Comparison of ENCODE assay signal across 10 mouse cellular contexts in genomic region chr14:72844753-72845369, GRCm38 (mm10).
DNase-seq lines count a peak whose midpoint lies in the region; ATAC-seq lines count a peak whose summit lies in the region.
"Had no signal": no experiment of that assay in that cellular context is flagged by ENCODE, and none has a peak within 500 bp of the region (broad histone marks: within the 10 kb centered on the region; RNA-seq: fewer than 3 reads in every experiment).

No protein-coding gene starts in this region.

- 0 out of 2 replicates have a peak, but pooled peaks cover 7% of the 10 kb centered on the region for H3K4me1 ChIP-seq in hindbrain, embryonic 12.5 days
- peaks cover 19% of the 10 kb centered on the region for H3K4me1 ChIP-seq in midbrain, embryonic 16.5 days (ENCODE audit: control insufficient read depth, insufficient read depth, low read length)
- H3K4me1 ChIP-seq in heart, embryonic 10.5 days, result no peaks in the 10 kb centered on the region

- H3K4me2 ChIP-seq in hindbrain, embryonic 12.5 days (replicated peaks), result no peak overlapping the region
- H3K4me2 ChIP-seq in midbrain, embryonic 16.5 days (ENCODE audit: low read length), result no peak overlapping the region

- H3K9me3 ChIP-seq in hindbrain, embryonic 12.5 days (replicated peaks), result no peaks in the 10 kb centered on the region
- no peaks in the 10 kb centered on the region for H3K9me3 ChIP-seq in midbrain, embryonic 16.5 days (replicated peaks; ENCODE audit: control insufficient read depth, low read length, poor library complexity, severe bottlenecking)
- no peaks in the 10 kb centered on the region for H3K9me3 ChIP-seq in heart, embryonic 10.5 days

- no peak overlapping the region for H3K4me3 ChIP-seq in hindbrain, embryonic 12.5 days
- H3K4me3 ChIP-seq in midbrain, embryonic 16.5 days (ENCODE audit: low read depth, low read length), result no peak overlapping the region
- H3K4me3 ChIP-seq in heart, embryonic 10.5 days, result no peak overlapping the region
- H3K4me3 ChIP-seq: myocyte had no signal

- ATAC-seq in hindbrain, embryonic 12.5 days (ENCODE audit: low FRiP score), result peak; percentile 60; the same call in 1 of the 2 replicates
- peak; percentile 76 for ATAC-seq in midbrain, embryonic 16.5 days

- intact Hi-C loops in left cerebral cortex, postnatal 25 days (cut with DNase I), result no loop called here

- no peak overlapping the region for H3K9ac ChIP-seq in hindbrain, embryonic 12.5 days
- no peak overlapping the region for H3K9ac ChIP-seq in midbrain, embryonic 16.5 days (ENCODE audit: low read depth, low read length)

- no peaks in the 10 kb centered on the region for H3K36me3 ChIP-seq in hindbrain, embryonic 12.5 days
- H3K36me3 ChIP-seq in midbrain, embryonic 16.5 days (ENCODE audit: control insufficient read depth, insufficient read depth, low read length), result no peaks in the 10 kb centered on the region
- H3K36me3 ChIP-seq in heart, embryonic 10.5 days, result no peaks in the 10 kb centered on the region

- WGBS in hindbrain, embryonic 12.5 days, result 58% methylated on average over 5 of the region's 5 CpGs
- 35% methylated on average over 5 of the region's 5 CpGs for WGBS in midbrain, embryonic 16.5 days
- WGBS in heart, embryonic 10.5 days, result 62% methylated on average over 5 of the region's 5 CpGs

- no peak overlapping the region for H3K27ac ChIP-seq in hindbrain, embryonic 12.5 days
- H3K27ac ChIP-seq in midbrain, embryonic 16.5 days (ENCODE audit: low read length), result peak overlapping the region; percentile 29
- no peak overlapping the region for H3K27ac ChIP-seq in heart, embryonic 10.5 days

- peak; percentile 9 to 34 for DNase-seq in left cerebral cortex, postnatal 25 days (ENCODE audit: low spot score in 2 of 2)
- DNase-seq in left cerebral cortex, adult 18-20 months (ENCODE audit: low spot score in 2 of 2), result no peak
- DNase-seq in embryo, embryonic 10 days (ENCODE audit: low spot score), result peak; percentile 17
- no peak for DNase-seq in urinary bladder, postnatal 25 days (ENCODE audit: low spot score)
- no peak for DNase-seq in heart, embryonic 10.5 days (ENCODE audit: low spot score)
- no peak for DNase-seq in thymus, postnatal 14 days
- DNase-seq: heart, postnatal 10 days had no signal

- no peaks in the 10 kb centered on the region for H3K27me3 ChIP-seq in hindbrain, embryonic 12.5 days
- H3K27me3 ChIP-seq in midbrain, embryonic 16.5 days (ENCODE audit: control insufficient read depth, insufficient read depth, low read depth, low read length), result no peaks in the 10 kb centered on the region
- no peaks in the 10 kb centered on the region for H3K27me3 ChIP-seq in heart, embryonic 10.5 days (ENCODE audit: insufficient read depth, poor library complexity, severe bottlenecking)

Comparison
In these comparisons a context has a peak if more than half of its experiments do, and no peak if none do; other contexts are left out.
1. DNase-seq: peak in left cerebral cortex, postnatal 25 days (2 of 2) and embryo, embryonic 10 days (single experiment); none in left cerebral cortex, adult 18-20 months (0 of 2), urinary bladder, postnatal 25 days (single experiment), heart, embryonic 10.5 days (single experiment) and thymus, postnatal 14 days (single experiment).